ENCODE assay signal across 24 mouse cellular contexts in genomic region chr2:164177831-164178230, GRCm38 (mm10). TPM values are rescaled to one million over a fixed set of nuclear protein-coding genes. Genes with fewer than 3 reads are reported as not detected.
"Had no signal": no experiment of that assay in that cellular context is flagged by ENCODE, and none has a peak within 500 bp of the region (broad histone marks: within the 10 kb centered on the region; RNA-seq: fewer than 3 reads in every experiment).

No protein-coding gene starts in this region.

- H3K27me3 ChIP-seq: stomach, embryonic 15.5 days had no signal

- H3K4me3 ChIP-seq: midbrain, embryonic 10.5 days; midbrain, embryonic 12.5 days; neural tube, embryonic 12.5 days; stomach, embryonic 15.5 days had no signal

- H3K36me3 ChIP-seq: midbrain, embryonic 10.5 days; midbrain, embryonic 12.5 days; neural tube, embryonic 12.5 days; stomach, embryonic 15.5 days had no signal

- DNase-seq: lung, adult 18-20 months; lung, embryonic 14.5 days; lung, postnatal 10 days; lung, postnatal 4 days; midbrain, embryonic 14.5 days; right cerebral cortex, postnatal 14 days; thymus, adult 2 months; thymus, postnatal 25 days; thymus, postnatal 4 days had no signal

- H3K9ac ChIP-seq: lung, embryonic 14.5 days; midbrain, embryonic 12.5 days; neural tube, embryonic 12.5 days; stomach, embryonic 15.5 days had no signal

- H3K4me2 ChIP-seq: lung, embryonic 14.5 days; midbrain, embryonic 12.5 days; neural tube, embryonic 12.5 days; stomach, embryonic 15.5 days had no signal

- H3K9me3 ChIP-seq: midbrain, embryonic 10.5 days; midbrain, embryonic 12.5 days; neural tube, embryonic 12.5 days; stomach, embryonic 15.5 days had no signal

- H3K27ac ChIP-seq: midbrain, embryonic 10.5 days; midbrain, embryonic 12.5 days; neural tube, embryonic 12.5 days; stomach, embryonic 15.5 days; stomach, postnatal 0 days had no signal

- H3K4me1 ChIP-seq: neural tube, embryonic 12.5 days; stomach, embryonic 15.5 days had no signal

RNA-seq across cellular contexts. Expression of gene Wfdc5, which starts 4.7 kb away (rescaled TPM):
- total RNA-seq: megakaryocyte, adult 5-6 weeks; megakaryocyte-erythroid progenitor cell, adult 5-6 weeks; midbrain, postnatal 0 days; monocyte, adult 5-6 weeks; neutrophil, adult 5-6 weeks had no signal
- polyA plus RNA-seq: lung, embryonic 14.5 days; lung, embryonic 16.5 days; midbrain, embryonic 10.5 days; midbrain, embryonic 12.5 days; midbrain, embryonic 14.5 days; midbrain, postnatal 0 days; neural tube, embryonic 12.5 days; neural tube, embryonic 14.5 days; spleen, adult 2 months; testis, adult 2 months had no signal

RNA-seq across cellular contexts. Expression of gene Kcns1, which starts 6.9 kb away (rescaled TPM):
- total RNA-seq: megakaryocyte, adult 5-6 weeks; monocyte, adult 5-6 weeks; neutrophil, adult 5-6 weeks had no signal
- polyA plus RNA-seq: lung, embryonic 14.5 days; lung, embryonic 16.5 days; midbrain, embryonic 10.5 days had no signal

RNA-seq across cellular contexts. Expression of gene Wfdc12, which starts 12.6 kb away (rescaled TPM):
- total RNA-seq: megakaryocyte, adult 5-6 weeks; megakaryocyte-erythroid progenitor cell, adult 5-6 weeks; midbrain, postnatal 0 days; monocyte, adult 5-6 weeks; neutrophil, adult 5-6 weeks had no signal
- polyA plus RNA-seq: lung, embryonic 14.5 days; midbrain, embryonic 10.5 days; midbrain, embryonic 12.5 days; midbrain, embryonic 14.5 days; midbrain, postnatal 0 days; neural tube, embryonic 12.5 days; neural tube, embryonic 14.5 days; spleen, adult 2 months; stomach, embryonic 15.5 days had no signal

RNA-seq across cellular contexts. Expression of gene Wfdc15a, which starts 22.1 kb away (rescaled TPM):
- total RNA-seq: megakaryocyte, adult 5-6 weeks; megakaryocyte-erythroid progenitor cell, adult 5-6 weeks; midbrain, postnatal 0 days; monocyte, adult 5-6 weeks; neutrophil, adult 5-6 weeks had no signal
- polyA plus RNA-seq: lung, embryonic 14.5 days; lung, embryonic 16.5 days; midbrain, embryonic 10.5 days; midbrain, embryonic 12.5 days; midbrain, embryonic 14.5 days; midbrain, postnatal 0 days; neural tube, embryonic 12.5 days; neural tube, embryonic 14.5 days; spleen, adult 2 months; stomach, embryonic 15.5 days; thymus, adult 2 months; urinary bladder, adult 2 months had no signal

RNA-seq across cellular contexts. Expression of gene Wfdc15b, which starts 43.6 kb away (rescaled TPM):
- total RNA-seq: megakaryocyte, adult 5-6 weeks; megakaryocyte-erythroid progenitor cell, adult 5-6 weeks; midbrain, postnatal 0 days; monocyte, adult 5-6 weeks; neutrophil, adult 5-6 weeks had no signal
- polyA plus RNA-seq: lung, embryonic 14.5 days; lung, embryonic 16.5 days; midbrain, embryonic 10.5 days; midbrain, embryonic 12.5 days; midbrain, embryonic 14.5 days; midbrain, postnatal 0 days; neural tube, embryonic 12.5 days; neural tube, embryonic 14.5 days; testis, adult 2 months; thymus, adult 2 months had no signal
